10 mouse cellular contexts compared by ENCODE assay signal in genomic region chr17:34896366-34896765, GRCm38 (mm10). TPM values are rescaled to one million over a fixed set of nuclear protein-coding genes. Genes with fewer than 3 reads are reported as not detected.
DNase-seq lines count a peak whose midpoint lies in the region; ATAC-seq lines count a peak whose summit lies in the region.
"Had no signal": no experiment of that assay in that cellular context is flagged by ENCODE, and none has a peak within 500 bp of the region (broad histone marks: within the 10 kb centered on the region; RNA-seq: fewer than 3 reads in every experiment).

No protein-coding gene starts in this region.

- H3K4me1 ChIP-seq in kidney, embryonic 16.5 days (ENCODE audit: insufficient read depth, low read length), result peaks cover 41% of the 10 kb centered on the region
- peaks cover 37% of the 10 kb centered on the region for H3K4me1 ChIP-seq in hindbrain, embryonic 16.5 days (ENCODE audit: control insufficient read depth, insufficient read depth, low read depth, low read length)

- peak; percentile 47 for DNase-seq in kidney, postnatal 10 days
- peak; percentile 84 for DNase-seq in T-cell, adult 2 months (ENCODE audit: low spot score)
- peak; percentile 81 for DNase-seq in naive thymus-derived CD4-positive, alpha-beta T cell, adult 2 months (ENCODE audit: low read depth)
- no peak for DNase-seq in adrenal gland, adult 8-10 months
- DNase-seq in left cerebral cortex, adult 18-20 months (ENCODE audit: low spot score in 2 of 2), result no peak
- DNase-seq: right cerebral cortex, postnatal 25 days had no signal

- no peaks in the 10 kb centered on the region for H3K27me3 ChIP-seq in kidney, embryonic 16.5 days (ENCODE audit: insufficient read depth, low read length)
- H3K27me3 ChIP-seq in hindbrain, embryonic 16.5 days (replicated peaks; ENCODE audit: control insufficient read depth, insufficient read depth, low read length), result no peaks in the 10 kb centered on the region

- WGBS in kidney, embryonic 16.5 days, result 86% methylated on average over 17 of the region's 17 CpGs
- 87% methylated on average over 17 of the region's 17 CpGs for WGBS in hindbrain, embryonic 16.5 days

- H3K36me3 ChIP-seq in kidney, embryonic 16.5 days (ENCODE audit: insufficient read depth, low read length), result peaks cover 13% of the 10 kb centered on the region
- peaks cover 3% of the 10 kb centered on the region; the same call in 1 of the 2 replicates for H3K36me3 ChIP-seq in hindbrain, embryonic 16.5 days (ENCODE audit: control insufficient read depth, insufficient read depth, low read length)

- no peak overlapping the region for H3K4me2 ChIP-seq in kidney, embryonic 16.5 days (replicated peaks; ENCODE audit: low read depth, low read length)
- peak overlapping the region; percentile 67 for H3K4me2 ChIP-seq in hindbrain, embryonic 16.5 days (ENCODE audit: low read length)

- H3K9me3 ChIP-seq in kidney, embryonic 16.5 days (ENCODE audit: low read length), result no peaks in the 10 kb centered on the region
- H3K9me3 ChIP-seq in hindbrain, embryonic 16.5 days (ENCODE audit: control insufficient read depth, low read length), result no peaks in the 10 kb centered on the region

- no peak overlapping the region for H3K9ac ChIP-seq in kidney, embryonic 16.5 days (replicated peaks; ENCODE audit: low read length)
- no peak overlapping the region; the same call in 1 of the 2 replicates for H3K9ac ChIP-seq in hindbrain, embryonic 16.5 days (ENCODE audit: low read depth, low read length)

- H3K4me3 ChIP-seq in kidney, embryonic 16.5 days (ENCODE audit: low read length), result no peak overlapping the region
- no peak overlapping the region for H3K4me3 ChIP-seq in hindbrain, embryonic 16.5 days (ENCODE audit: low read length)

- ATAC-seq in kidney, embryonic 16.5 days (ENCODE audit: low FRiP score, low TSS enrichment), result no peak
- no peak for ATAC-seq in hindbrain, embryonic 16.5 days
- no peak for ATAC-seq in megakaryocyte-erythroid progenitor cell, adult 5-6 weeks (replicated peaks; ENCODE audit: low FRiP score, low TSS enrichment, poor library complexity, severe bottlenecking)

- no peak overlapping the region for H3K27ac ChIP-seq in kidney, embryonic 16.5 days (ENCODE audit: low read length)
- H3K27ac ChIP-seq in hindbrain, embryonic 16.5 days (ENCODE audit: low read depth, low read length), result no peak overlapping the region

RNA-seq across cellular contexts. Expression of gene C2, which starts 1.7 kb away (rescaled TPM):
- 4.6 and 5.7 TPM in 2 replicates for polyA plus RNA-seq in kidney, embryonic 16.5 days (2015; fragmentation: Nextera tagmentation; extraction: Ambion mirVana)
- polyA plus RNA-seq in hindbrain, embryonic 16.5 days (2015; fragmentation: Nextera tagmentation; extraction: Ambion mirVana), result 1.8 and 2.8 TPM in 2 replicates
- 8.6 TPM in 1 of 2 replicates, not detected in the other for total RNA-seq in megakaryocyte-erythroid progenitor cell, adult 5-6 weeks (2014; fragmentation: Nextera tagmentation)
- total RNA-seq in megakaryocyte-erythroid progenitor cell, adult 5-6 weeks (2017), result 5.7 and 7.4 TPM in 2 replicates
- 100 to 1,000 TPM in 3 of 4 experiments, 10 to 100 TPM in 1; 86.8 to 164 (median 129) TPM for total RNA-seq in adrenal gland, adult 8-10 months (2022)
- total RNA-seq in left cerebral cortex, adult 18-20 months (2021), result 1 to 10 TPM; 2.7 to 3.4 TPM

RNA-seq across cellular contexts. Expression of gene Ehmt2, which starts 1.9 kb away (rescaled TPM):
- polyA plus RNA-seq in kidney, embryonic 16.5 days (2015; fragmentation: Nextera tagmentation; extraction: Ambion mirVana), result 89.9 and 92.8 TPM in 2 replicates
- polyA plus RNA-seq in hindbrain, embryonic 16.5 days (2015; fragmentation: Nextera tagmentation; extraction: Ambion mirVana), result 81.9 and 95.3 TPM in 2 replicates
- total RNA-seq in megakaryocyte-erythroid progenitor cell, adult 5-6 weeks (2014; fragmentation: Nextera tagmentation), result 86.2 and 86.5 TPM in 2 replicates
- 72.7 and 83.8 TPM in 2 replicates for total RNA-seq in megakaryocyte-erythroid progenitor cell, adult 5-6 weeks (2017)
- total RNA-seq in adrenal gland, adult 8-10 months (2022), result 100 to 1,000 TPM; 148 to 179 (median 173) TPM
- total RNA-seq in left cerebral cortex, adult 18-20 months (2021), result 100 to 1,000 TPM; 168 to 175 TPM

RNA-seq across cellular contexts. Expression of gene Gm20547, which starts 14.5 kb away (rescaled TPM):
- not detected in 2 replicates for polyA plus RNA-seq in kidney, embryonic 16.5 days (2015; fragmentation: Nextera tagmentation; extraction: Ambion mirVana)
- not detected in 2 replicates for polyA plus RNA-seq in hindbrain, embryonic 16.5 days (2015; fragmentation: Nextera tagmentation; extraction: Ambion mirVana)
- not detected in 2 replicates for total RNA-seq in megakaryocyte-erythroid progenitor cell, adult 5-6 weeks (2014; fragmentation: Nextera tagmentation)
- not detected in 2 replicates for total RNA-seq in megakaryocyte-erythroid progenitor cell, adult 5-6 weeks (2017)
- under 1 TPM in 1 of 4 experiments, not detected in 3; 0.89 TPM for total RNA-seq in adrenal gland, adult 8-10 months (2022)
- total RNA-seq in left cerebral cortex, adult 18-20 months (2021), result not detected
- total RNA-seq: left cerebral cortex, postnatal 36 days had no signal

RNA-seq across cellular contexts. Expression of gene Zbtb12, which starts 17.1 kb away (rescaled TPM):
- polyA plus RNA-seq in kidney, embryonic 16.5 days (2015; fragmentation: Nextera tagmentation; extraction: Ambion mirVana), result 3.5 and 4.3 TPM in 2 replicates
- 9.2 and 9.6 TPM in 2 replicates for polyA plus RNA-seq in hindbrain, embryonic 16.5 days (2015; fragmentation: Nextera tagmentation; extraction: Ambion mirVana)
- total RNA-seq in megakaryocyte-erythroid progenitor cell, adult 5-6 weeks (2014; fragmentation: Nextera tagmentation), result 8.0 and 9.4 TPM in 2 replicates
- 4.7 and 10.1 TPM in 2 replicates for total RNA-seq in megakaryocyte-erythroid progenitor cell, adult 5-6 weeks (2017)
- total RNA-seq in adrenal gland, adult 8-10 months (2022), result 10 to 100 TPM; 15.0 to 21.0 (median 18.0) TPM
- total RNA-seq in left cerebral cortex, adult 18-20 months (2021), result 1 to 10 TPM; 7.4 to 7.8 TPM

RNA-seq across cellular contexts. Expression of gene Slc44a4, which starts 17.9 kb away (rescaled TPM):
- 17.9 and 18.9 TPM in 2 replicates for polyA plus RNA-seq in kidney, embryonic 16.5 days (2015; fragmentation: Nextera tagmentation; extraction: Ambion mirVana)
- 0.21 TPM in 1 of 2 replicates, not detected in the other for polyA plus RNA-seq in hindbrain, embryonic 16.5 days (2015; fragmentation: Nextera tagmentation; extraction: Ambion mirVana)
- not detected in 2 replicates for total RNA-seq in megakaryocyte-erythroid progenitor cell, adult 5-6 weeks (2014; fragmentation: Nextera tagmentation)
- total RNA-seq in megakaryocyte-erythroid progenitor cell, adult 5-6 weeks (2017), result not detected in 2 replicates
- 1 to 10 TPM in 2 of 4 experiments, under 1 TPM in 2; 0.73 to 1.8 (median 1.1) TPM for total RNA-seq in adrenal gland, adult 8-10 months (2022)
- under 1 TPM; 0.30 to 0.45 TPM for total RNA-seq in left cerebral cortex, adult 18-20 months (2021)

Comparison
In these comparisons a context has a peak if more than half of its experiments do, and no peak if none do; other contexts are left out.
1. DNase-seq: peak in kidney, postnatal 10 days (single experiment), T-cell, adult 2 months (single experiment) and naive thymus-derived CD4-positive, alpha-beta T cell, adult 2 months (single experiment); none in adrenal gland, adult 8-10 months (single experiment) and left cerebral cortex, adult 18-20 months (0 of 2).
2. RNA of gene C2, which starts 1.7 kb away (total RNA-seq): 86.8 to 164 TPM in adrenal gland, adult 8-10 months; 5.7 to 8.6 TPM in megakaryocyte-erythroid progenitor cell, adult 5-6 weeks and 2.7 to 3.4 TPM in left cerebral cortex, adult 18-20 months; every median in the first group is over 4 times any median in the second.